Mouse (Mus musculus): ENCODE results near the gene Lrfn3.

GRCm38 (mm10) chr7:30314721-30315155 lies 47.8 kb downstream of the Lrfn3 start, which contains the start of gene Syne4:
- TF ChIP-seq CTCF (IDR thresholded peaks at IDR 0.05; ENCODE audit: low read depth) (no peak), EP300 (IDR thresholded peaks at IDR 0.05; ENCODE audit: low read depth) (no peak)

Data from liver, postnatal 0 days (tissue).